Mouse (Mus musculus): ENCODE results near the gene Oas1a.
"Not testable (repeated sequence)": the region's sequence is repeated elsewhere in the genome, so short reads cannot be mapped to it uniquely, and the experiment has no call there.

GRCm38 (mm10) chr5:120877407-120877806, 29.9 kb downstream of the Oas1a start:
- TF ChIP-seq POLR2A (IDR thresholded peaks at IDR 0.05; ENCODE audit: insufficient read depth, low read length); CTCF (IDR thresholded peaks at IDR 0.05; ENCODE audit: low read depth, low read length): not testable (repeated sequence)
